9 mouse cellular contexts compared by ENCODE assay signal in the genomic region with DNA sequence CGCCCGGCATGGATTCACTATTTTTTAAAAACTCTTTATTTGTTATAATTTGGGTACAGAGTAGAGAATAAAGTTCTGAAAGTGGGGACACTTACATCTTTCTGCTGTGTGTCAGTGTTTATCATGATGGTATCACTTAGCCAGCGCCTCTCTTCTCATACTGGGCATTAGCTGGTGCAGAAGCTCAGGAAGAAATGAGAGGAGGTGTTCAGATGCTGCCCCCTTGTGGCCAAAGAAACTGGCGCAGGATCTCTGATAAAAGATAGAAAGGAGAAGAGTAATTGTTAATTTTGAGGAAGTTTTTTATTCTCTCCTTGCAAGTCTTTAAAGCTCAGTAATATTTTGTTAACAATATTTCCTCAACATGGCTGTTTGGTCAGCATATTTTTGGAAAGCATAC. TPM values are rescaled to one million over a fixed set of nuclear protein-coding genes. Genes with fewer than 3 reads are reported as not detected.
A peak's percentile ranks its signal among the peaks of the same experiment; 100 is the strongest.
DNase-seq lines count a peak whose midpoint lies in the region; ATAC-seq lines count a peak whose summit lies in the region.
"Had no signal": no experiment of that assay in that cellular context is flagged by ENCODE, and none has a peak within 500 bp of the region (broad histone marks: within the 10 kb centered on the region; RNA-seq: fewer than 3 reads in every experiment).

No protein-coding gene starts in this region.

- H3K27ac ChIP-seq in forebrain, embryonic 12.5 days = no peak overlapping the region
- H3K27ac ChIP-seq in liver, embryonic 11.5 days (ENCODE audit: low read depth, low read length) = no peak overlapping the region
- H3K27ac ChIP-seq in neural tube, embryonic 14.5 days (ENCODE audit: low read depth, low read length) = no peak overlapping the region
- H3K27ac ChIP-seq: heart, embryonic 15.5 days had no signal

- WGBS in forebrain, embryonic 12.5 days = 53% methylated on average over 4 of the region's 4 CpGs
- WGBS in liver, embryonic 11.5 days = 46% methylated on average over 4 of the region's 4 CpGs
- WGBS in neural tube, embryonic 14.5 days = 53% methylated on average over 4 of the region's 4 CpGs

- H3K4me2 ChIP-seq in forebrain, embryonic 12.5 days = no peak overlapping the region
- no peak overlapping the region for H3K4me2 ChIP-seq in liver, embryonic 11.5 days
- no peak overlapping the region for H3K4me2 ChIP-seq in neural tube, embryonic 14.5 days (ENCODE audit: low read depth, low read length)

- no peaks in the 10 kb centered on the region for H3K27me3 ChIP-seq in forebrain, embryonic 12.5 days
- H3K27me3 ChIP-seq in liver, embryonic 11.5 days (replicated peaks; ENCODE audit: control insufficient read depth, insufficient read depth, low read length) = no peaks in the 10 kb centered on the region
- H3K27me3 ChIP-seq in neural tube, embryonic 14.5 days (ENCODE audit: control insufficient read depth, insufficient read depth, low read length) = no peaks in the 10 kb centered on the region
- H3K27me3 ChIP-seq: heart, embryonic 15.5 days had no signal

- DNase-seq in urinary bladder, postnatal 25 days (ENCODE audit: low spot score) = peak; percentile 19
- no peak for DNase-seq in urinary bladder, adult 2 months (ENCODE audit: low spot score)
- peak; percentile 9 for DNase-seq in c-Kit-negative CD71-positive TER-119-positive erythroid progenitor cells, embryonic 14.5 days (ENCODE audit: low read depth, low spot score)
- peak; percentile 74 for DNase-seq in kidney, postnatal 10 days
- peak; percentile 32 for DNase-seq in liver, embryonic 11.5 days (ENCODE audit: low spot score)
- peak; percentile 2 for DNase-seq in yolk sac, embryonic 10.5 days (ENCODE audit: low spot score)

- no peaks in the 10 kb centered on the region for H3K9me3 ChIP-seq in forebrain, embryonic 12.5 days
- H3K9me3 ChIP-seq in liver, embryonic 11.5 days (ENCODE audit: control insufficient read depth, low read length) = no peaks in the 10 kb centered on the region
- no peaks in the 10 kb centered on the region for H3K9me3 ChIP-seq in neural tube, embryonic 14.5 days (ENCODE audit: control insufficient read depth, low read length)
- H3K9me3 ChIP-seq: heart, embryonic 15.5 days had no signal

- H3K4me1 ChIP-seq in forebrain, embryonic 12.5 days = no peaks in the 10 kb centered on the region
- H3K4me1 ChIP-seq in liver, embryonic 11.5 days (replicated peaks; ENCODE audit: control insufficient read depth, insufficient read depth, low read length) = no peaks in the 10 kb centered on the region
- no peaks in the 10 kb centered on the region for H3K4me1 ChIP-seq in neural tube, embryonic 14.5 days (ENCODE audit: control insufficient read depth, insufficient read depth, low read length)
- H3K4me1 ChIP-seq: heart, embryonic 15.5 days had no signal

- no peak overlapping the region for H3K4me3 ChIP-seq in forebrain, embryonic 12.5 days (replicated peaks)
- H3K4me3 ChIP-seq in liver, embryonic 11.5 days (ENCODE audit: low read depth, low read length) = no peak overlapping the region
- no peak overlapping the region for H3K4me3 ChIP-seq in neural tube, embryonic 14.5 days (ENCODE audit: low read depth, low read length)
- H3K4me3 ChIP-seq: heart, embryonic 15.5 days had no signal

- H3K36me3 ChIP-seq in forebrain, embryonic 12.5 days (replicated peaks) = no peaks in the 10 kb centered on the region
- no peaks in the 10 kb centered on the region for H3K36me3 ChIP-seq in liver, embryonic 11.5 days (ENCODE audit: control insufficient read depth, insufficient read depth, low read length)
- H3K36me3 ChIP-seq in neural tube, embryonic 14.5 days (ENCODE audit: control insufficient read depth, insufficient read depth, low read length) = no peaks in the 10 kb centered on the region
- H3K36me3 ChIP-seq: heart, embryonic 15.5 days had no signal

- no peak overlapping the region for H3K9ac ChIP-seq in forebrain, embryonic 12.5 days
- no peak overlapping the region for H3K9ac ChIP-seq in liver, embryonic 11.5 days (ENCODE audit: low read depth, low read length)
- no peak overlapping the region for H3K9ac ChIP-seq in neural tube, embryonic 14.5 days (replicated peaks; ENCODE audit: low read depth, low read length)
- H3K9ac ChIP-seq: heart, embryonic 15.5 days had no signal

- peak; percentile 70 for ATAC-seq in forebrain, embryonic 12.5 days (ENCODE audit: low FRiP score)
- no peak for ATAC-seq in liver, embryonic 11.5 days (replicated peaks; ENCODE audit: low FRiP score)
- ATAC-seq in neural tube, embryonic 14.5 days (ENCODE audit: low read depth) = peak; percentile 83

RNA-seq across cellular contexts. Expression of gene 2310057J18Rik, which starts 31.0 kb away (rescaled TPM):
- polyA plus RNA-seq in urinary bladder, adult 2 months (2012; rRNA removed) = not detected in 2 replicates
- not detected in 2 replicates for polyA plus RNA-seq in forebrain, embryonic 12.5 days (2016; fragmentation: Nextera tagmentation; extraction: Ambion mirVana)
- polyA plus RNA-seq in liver, embryonic 11.5 days (2014; fragmentation: Nextera tagmentation; extraction: Ambion mirVana) = not detected in 2 replicates
- not detected in 2 replicates for polyA plus RNA-seq in neural tube, embryonic 14.5 days (2014; fragmentation: Nextera tagmentation; extraction: Ambion mirVana)
- polyA plus RNA-seq: heart, embryonic 15.5 days had no signal
